Mouse (Mus musculus) adrenal gland (tissue): ENCODE measurements at regions not wholly inside any gene's neighbourhood (a gene's known extent, or its start where the extent isn't known, plus 50 kb on each side); places are given as distances from the start of the nearest gene placed in this dataset.

Experiments
- intact Hi-C: fragments of 180-260 bp; cut with DNase I; formaldehyde crosslinking; loops from one replicate; pipeline ENCODE4 v1.15.1; 2025

GRCm38 (mm10) chr9:120676771-120677170 is 105.5 kb downstream of the Rpl14 start:
- intact Hi-C loops = no loop called here

GRCm38 (mm10) chr9:120677216-120677615 is 106.0 kb downstream of the Rpl14 start:
- intact Hi-C loops = no loop called here

- intact Hi-C loops = no loop called here
These were observed 108.7 kb downstream of the Rpl14 start for GRCm38 (mm10) chr9:120679822-120680426.

GRCm38 (mm10) chr9:120681404-120681803 is 110.2 kb downstream of the Rpl14 start:
- intact Hi-C loops = no loop called here

GRCm38 (mm10) chr9:120685961-120686360 is 114.7 kb downstream of the Rpl14 start:
- intact Hi-C loops = no loop called here

- intact Hi-C loops = no loop called here
These were observed 117.8 kb downstream of the Rpl14 start for GRCm38 (mm10) chr9:120689025-120689424.

- intact Hi-C loops = no loop called here
These were observed 119.3 kb downstream of the Rpl14 start for GRCm38 (mm10) chr9:120690510-120690909.

GRCm38 (mm10) chr9:120690961-120691941 is 120.0 kb downstream of the Rpl14 start:
- intact Hi-C loops = no loop called here

GRCm38 (mm10) chr9:120691971-120692401 is 120.7 kb downstream of the Rpl14 start:
- intact Hi-C loops = no loop called here

- intact Hi-C loops = no loop called here
These were observed 123.2 kb downstream of the Rpl14 start for GRCm38 (mm10) chr9:120694457-120694856.

GRCm38 (mm10) chr9:120695966-120696365 is 124.7 kb downstream of the Rpl14 start:
- intact Hi-C loops = no loop called here

GRCm38 (mm10) chr9:120697749-120698148 is 126.5 kb downstream of the Rpl14 start:
- intact Hi-C loops = no loop called here

GRCm38 (mm10) chr9:120699781-120700180 is 128.5 kb downstream of the Rpl14 start:
- intact Hi-C loops = no loop called here

- intact Hi-C loops = no loop called here
These were observed 131.6 kb downstream of the Rpl14 start for GRCm38 (mm10) chr9:120702836-120703235.

GRCm38 (mm10) chr9:120703291-120703930 is 132.2 kb downstream of the Rpl14 start:
- intact Hi-C loops = no loop called here

GRCm38 (mm10) chr9:120706562-120707198 is 135.4 kb downstream of the Rpl14 start:
- intact Hi-C loops = no loop called here

- intact Hi-C loops = no loop called here
These were observed 137.3 kb downstream of the Rpl14 start for GRCm38 (mm10) chr9:120708507-120708906.

GRCm38 (mm10) chr9:120709146-120709655 is 138.0 kb downstream of the Rpl14 start:
- intact Hi-C loops = no loop called here

- intact Hi-C loops = no loop called here
These were observed 141.7 kb downstream of the Rpl14 start for GRCm38 (mm10) chr9:120712987-120713386.

- intact Hi-C loops = no loop called here
These were observed 144.4 kb downstream of the Rpl14 start for GRCm38 (mm10) chr9:120715665-120716121.

GRCm38 (mm10) chr9:120718812-120719211 is 147.6 kb downstream of the Rpl14 start:
- intact Hi-C loops = no loop called here
